In genomic region chr2:32610610-32611229, GRCm38 (mm10) we compare ENCODE assay signal across 8 mouse cellular contexts. TPM values are rescaled to one million over a fixed set of nuclear protein-coding genes. Genes with fewer than 3 reads are reported as not detected.
A peak's percentile ranks its signal among the peaks of the same experiment; 100 is the strongest.
DNase-seq lines count a peak whose midpoint lies in the region; ATAC-seq lines count a peak whose summit lies in the region.

No protein-coding gene starts in this region.

- no peak for ATAC-seq in heart, embryonic 15.5 days (replicated peaks; ENCODE audit: insufficient number of reproducible peaks, insufficient read depth, low FRiP score, low read depth)
- no peak for ATAC-seq in midbrain, embryonic 13.5 days

- no peaks in the 10 kb centered on the region for H3K27me3 ChIP-seq in heart, embryonic 15.5 days
- peaks cover 7% of the 10 kb centered on the region; the same call in 1 of the 2 replicates for H3K27me3 ChIP-seq in midbrain, embryonic 13.5 days

- H3K9me3 ChIP-seq in heart, embryonic 15.5 days (replicated peaks), result no peaks in the 10 kb centered on the region
- no peaks in the 10 kb centered on the region for H3K9me3 ChIP-seq in midbrain, embryonic 13.5 days

- H3K9ac ChIP-seq in heart, embryonic 15.5 days, result peak overlapping the region; percentile 40
- H3K9ac ChIP-seq in midbrain, embryonic 13.5 days (replicated peaks), result 0 out of 2 replicates have a peak overlapping the region, but pooled peaks have one; percentile 30

- peak overlapping the region; percentile 52 for H3K4me3 ChIP-seq in heart, embryonic 15.5 days
- H3K4me3 ChIP-seq in midbrain, embryonic 13.5 days (replicated peaks), result peak overlapping the region; percentile 24

- H3K4me2 ChIP-seq in heart, embryonic 15.5 days, result peak overlapping the region; percentile 95
- H3K4me2 ChIP-seq in midbrain, embryonic 13.5 days (replicated peaks), result peak overlapping the region; percentile 49

- DNase-seq in cerebellum, adult 9-10 months, result peak; percentile 67
- DNase-seq in cerebellum, postnatal 4 days (ENCODE audit: low spot score in 2 of 2), result no peak
- peak; percentile 31 for DNase-seq in 416B (ENCODE audit: low read depth)
- peak; percentile 49 for DNase-seq in c-Kit-positive CD71-negative TER-119-negative erythroid progenitor cells, embryonic 14.5 days (ENCODE audit: low read depth)
- peak; percentile 72 to 82 for DNase-seq in kidney, postnatal 4 days
- no peak for DNase-seq in urinary bladder, postnatal 4 days (ENCODE audit: low spot score in 2 of 2)

- peaks cover 49% of the 10 kb centered on the region for H3K4me1 ChIP-seq in heart, embryonic 15.5 days (replicated peaks)
- H3K4me1 ChIP-seq in midbrain, embryonic 13.5 days (replicated peaks), result peaks cover 26% of the 10 kb centered on the region

- 10% methylated on average over 23 of the region's 23 CpGs for WGBS in heart, embryonic 15.5 days
- whole genome bisulfite sequencing in midbrain, embryonic 13.5 days, result 17% methylated on average over 23 of the region's 23 CpGs

- H3K36me3 ChIP-seq in heart, embryonic 15.5 days, result peaks cover 12% of the 10 kb centered on the region; the same call in 1 of the 2 replicates
- H3K36me3 ChIP-seq in midbrain, embryonic 13.5 days, result peaks cover 9% of the 10 kb centered on the region; the same call in 1 of the 2 replicates

- H3K27ac ChIP-seq in heart, embryonic 15.5 days, result peak overlapping the region; percentile 58
- no peak overlapping the region for H3K27ac ChIP-seq in midbrain, embryonic 13.5 days

RNA-seq across cellular contexts. Expression of gene Ak1, which starts 10.8 kb away (rescaled TPM):
- polyA plus RNA-seq in heart, embryonic 15.5 days (2015; fragmentation: Nextera tagmentation; extraction: Ambion mirVana), result 360 and 390 TPM in 2 replicates
- 62.5 and 62.9 TPM in 2 replicates for polyA plus RNA-seq in midbrain, embryonic 13.5 days (2015; fragmentation: Nextera tagmentation; extraction: Ambion mirVana)

RNA-seq across cellular contexts. Expression of gene St6galnac6, which starts 11.2 kb away (rescaled TPM):
- polyA plus RNA-seq in heart, embryonic 15.5 days (2015; fragmentation: Nextera tagmentation; extraction: Ambion mirVana), result 28.5 and 29.0 TPM in 2 replicates
- 10.1 and 11.3 TPM in 2 replicates for polyA plus RNA-seq in midbrain, embryonic 13.5 days (2015; fragmentation: Nextera tagmentation; extraction: Ambion mirVana)

RNA-seq across cellular contexts. Expression of gene St6galnac4, which starts 23.8 kb away (rescaled TPM):
- polyA plus RNA-seq in heart, embryonic 15.5 days (2015; fragmentation: Nextera tagmentation; extraction: Ambion mirVana), result 33.5 and 38.7 TPM in 2 replicates
- 15.2 and 16.3 TPM in 2 replicates for polyA plus RNA-seq in midbrain, embryonic 13.5 days (2015; fragmentation: Nextera tagmentation; extraction: Ambion mirVana)

RNA-seq across cellular contexts. Expression of gene 9430097D07Rik, which starts 35.2 kb away (rescaled TPM):
- 0.08 TPM in 1 of 2 replicates, not detected in the other for polyA plus RNA-seq in heart, embryonic 15.5 days (2015; fragmentation: Nextera tagmentation; extraction: Ambion mirVana)
- polyA plus RNA-seq in midbrain, embryonic 13.5 days (2015; fragmentation: Nextera tagmentation; extraction: Ambion mirVana), result 0.34 and 0.55 TPM in 2 replicates

RNA-seq across cellular contexts. Expression of gene Eng, which starts 35.7 kb away (rescaled TPM):
- 144 and 163 TPM in 2 replicates for polyA plus RNA-seq in heart, embryonic 15.5 days (2015; fragmentation: Nextera tagmentation; extraction: Ambion mirVana)
- 22.0 and 24.8 TPM in 2 replicates for polyA plus RNA-seq in midbrain, embryonic 13.5 days (2015; fragmentation: Nextera tagmentation; extraction: Ambion mirVana)

Comparison
In these comparisons a context has a peak if more than half of its experiments do, and no peak if none do; other contexts are left out.
1. DNase-seq: peak in cerebellum, adult 9-10 months (single experiment), 416B (single experiment), c-Kit-positive CD71-negative TER-119-negative erythroid progenitor cells, embryonic 14.5 days (single experiment) and kidney, postnatal 4 days (2 of 2); none in cerebellum, postnatal 4 days (0 of 2) and urinary bladder, postnatal 4 days (0 of 2).